Mouse (Mus musculus) embryonic facial prominence, embryonic 14.5 days (tissue): Measurements from ENCODE around the gene Kcnh2. TPM values are rescaled to one million over a fixed set of nuclear protein-coding genes. Genes with fewer than 3 reads are reported as not detected.

Experiments used
- ATAC-seq: fragments of 200-750 bp; cut with Nextera tagmentation; 2 replicates; pipeline ENCODE4 v1.8.0; 2017; ENCODE audit warnings: low read depth, moderate number of reproducible peaks, moderate TSS enrichment
- DNase-seq: peaks from one replicate; pipeline ENCODE4 v3.0.0-alpha.2; 2015; ENCODE audit warnings: low spot score
- H3K27ac ChIP-seq: fragments of 300-500 bp; sonication (generic); replicated peaks from 2 replicates; pipeline ENCODE4 v1.5.1; 2014; ENCODE audit warnings: low read depth, mild to moderate bottlenecking, low read length, moderate library complexity
- H3K27me3 ChIP-seq: fragments of 300-500 bp; sonication (generic); replicated peaks from 2 replicates; pipeline ENCODE4 v1.6.1; 2014; ENCODE audit warnings: low read length; ENCODE audit not compliant: control insufficient read depth, insufficient read depth
- H3K36me3 ChIP-seq: fragments of 300-500 bp; sonication (generic); 2 replicates; pipeline ENCODE4 v1.6.1; 2014; ENCODE audit warnings: low read length, mixed read lengths; ENCODE audit not compliant: control insufficient read depth, insufficient read depth
- H3K4me1 ChIP-seq: fragments of 300-500 bp; sonication (generic); 2 replicates; pipeline ENCODE4 v1.6.1; 2014; ENCODE audit warnings: antibody characterized with exemption, low read length; ENCODE audit not compliant: control insufficient read depth, insufficient read depth
- H3K4me2 ChIP-seq: fragments of 300-500 bp; sonication (generic); 2 replicates; pipeline ENCODE4 v1.6.1; 2014; ENCODE audit warnings: low read depth, mild to moderate bottlenecking, low read length, moderate library complexity, mixed read lengths
- H3K4me3 ChIP-seq: fragments of 300-500 bp; sonication (generic); 2 replicates; pipeline ENCODE4 v1.5.1; 2014; ENCODE audit warnings: low read depth, mild to moderate bottlenecking, low read length
- H3K9ac ChIP-seq: fragments of 300-500 bp; sonication (generic); 2 replicates; pipeline ENCODE4 v1.6.1; 2014; ENCODE audit warnings: low read depth, mild to moderate bottlenecking, low read length, moderate library complexity, mixed read lengths
- H3K9me3 ChIP-seq: fragments of 300-500 bp; sonication (generic); 2 replicates; pipeline ENCODE4 v1.6.1; 2016; ENCODE audit warnings: low read length; ENCODE audit not compliant: control insufficient read depth
- WGBS: fragments of 180-500 bp; shearing (Covaris S2); extraction: QIAGEN DNeasy Blood & Tissue Kit; methylation state at CpG from one replicate; pipeline ENCODE4 v1.1.7; 2014; 5-methylcytosine and 5-hydroxymethylcytosine counted together
- polyA plus RNA-seq: library from polyadenylated mRNA; unstranded; fragments of >200 nt; fragmentation: Nextera tagmentation; extraction: Ambion mirVana; gene quantifications from 2 replicates; pipeline ENCODE4 v1.2.1, GENCODE M21; 2014

The Kcnh2 gene
- polyA plus RNA-seq, 1 experiment from 2014 or later, result 7.6 TPM

GRCm38 (mm10) chr5:24389658-24390020 is 38.2 kb upstream of the Kcnh2 start:
- ATAC-seq, result no peak
- WGBS, result 74% methylated on average over 4 of the region's 4 CpGs
- Histone ChIP-seq H3K36me3 (no peaks in the 10 kb centered on the region), H3K4me1 (peaks cover 5% of the 10 kb centered on the region; the same call in 1 of the 2 replicates), H3K27ac (no peak overlapping the region), H3K9ac (no peak overlapping the region), H3K9me3 (no peaks in the 10 kb centered on the region), H3K27me3 (peaks cover 42% of the 10 kb centered on the region), H3K4me2 (no peak overlapping the region), H3K4me3 (no peak overlapping the region)
- DNase-seq, result no peak

- H3K4me3 ChIP-seq, result no peak overlapping the region
- peak; percentile 32 for DNase-seq
- ATAC-seq, result no peak
These were observed 37.7 kb upstream of the Kcnh2 start for GRCm38 (mm10) chr5:24389011-24389657.

GRCm38 (mm10) chr5:24388246-24388915 is 37.0 kb upstream of the Kcnh2 start:
- WGBS, result 41% methylated on average over 14 of the region's 26 CpGs
- peaks cover 42% of the 10 kb centered on the region for H3K27me3 ChIP-seq
- peaks cover 12% of the 10 kb centered on the region for H3K4me1 ChIP-seq
- no peak overlapping the region for H3K27ac ChIP-seq
- ATAC-seq (no peak), DNase-seq (no peak)
- H3K9me3 ChIP-seq, result no peaks in the 10 kb centered on the region
- H3K4me3 ChIP-seq, result peak overlapping the region; percentile 51
- peak overlapping the region; percentile 99 for H3K4me2 ChIP-seq
- peak overlapping the region; percentile 65 for H3K9ac ChIP-seq
- H3K36me3 ChIP-seq, result no peaks in the 10 kb centered on the region

More at GRCm38 (mm10) chr5:24389011-24389657, 37.7 kb upstream of the Kcnh2 start:
- Histone ChIP-seq H3K9ac (no peak overlapping the region), H3K4me1 (peaks cover 7% of the 10 kb centered on the region), H3K9me3 (no peaks in the 10 kb centered on the region), H3K27me3 (peaks cover 42% of the 10 kb centered on the region), H3K36me3 (no peaks in the 10 kb centered on the region), H3K4me2 (no peak overlapping the region), H3K27ac (no peak overlapping the region)
- 61% methylated on average over 6 of the region's 7 CpGs for WGBS

- Histone ChIP-seq H3K27me3 (peaks cover 42% of the 10 kb centered on the region), H3K9me3 (no peaks in the 10 kb centered on the region), H3K36me3 (no peaks in the 10 kb centered on the region), H3K9ac (peak overlapping the region; percentile 65), H3K4me3 (peak overlapping the region; percentile 51), H3K27ac (no peak overlapping the region), H3K4me1 (peaks cover 12% of the 10 kb centered on the region), H3K4me2 (peak overlapping the region; percentile 99)
- ATAC-seq, result peak; percentile 60
- peak; percentile 83 for DNase-seq
- WGBS, result 4% methylated on average over 25 of the region's 73 CpGs
These were observed 36.1 kb upstream of the Kcnh2 start for GRCm38 (mm10) chr5:24387264-24388241.

- Histone ChIP-seq H3K4me1 (peaks cover 12% of the 10 kb centered on the region), H3K27ac (no peak overlapping the region), H3K27me3 (peaks cover 42% of the 10 kb centered on the region), H3K36me3 (no peaks in the 10 kb centered on the region), H3K4me3 (no peak overlapping the region), H3K9ac (no peak overlapping the region), H3K4me2 (no peak overlapping the region), H3K9me3 (no peaks in the 10 kb centered on the region)
- no peak for ATAC-seq
- no peak for DNase-seq
- WGBS, result 85% methylated on average over 7 of the region's 10 CpGs
These were observed 34.6 kb upstream of the Kcnh2 start for GRCm38 (mm10) chr5:24385887-24386550.

GRCm38 (mm10) chr5:24385374-24385773 is 34.0 kb upstream of the Kcnh2 start:
- no peaks in the 10 kb centered on the region for H3K36me3 ChIP-seq
- H3K27me3 ChIP-seq, result peaks cover 42% of the 10 kb centered on the region
- no peak overlapping the region for H3K9ac ChIP-seq
- ATAC-seq, result no peak
- no peak overlapping the region for H3K27ac ChIP-seq
- DNase-seq, result no peak
- peaks cover 12% of the 10 kb centered on the region for H3K4me1 ChIP-seq
- no peak overlapping the region for H3K4me2 ChIP-seq
- no peak overlapping the region for H3K4me3 ChIP-seq
- no peaks in the 10 kb centered on the region for H3K9me3 ChIP-seq
- 86% methylated on average over 5 of the region's 5 CpGs for WGBS

- Histone ChIP-seq H3K4me2 (no peak overlapping the region), H3K4me1 (peaks cover 12% of the 10 kb centered on the region), H3K27ac (no peak overlapping the region), H3K27me3 (peaks cover 41% of the 10 kb centered on the region), H3K9me3 (no peaks in the 10 kb centered on the region), H3K4me3 (no peak overlapping the region), H3K36me3 (no peaks in the 10 kb centered on the region), H3K9ac (no peak overlapping the region)
- DNase-seq (peak; percentile 41), ATAC-seq (no peak)
- WGBS, result 50% methylated on average over 6 of the region's 6 CpGs
These were observed 33.0 kb upstream of the Kcnh2 start for GRCm38 (mm10) chr5:24384407-24384806.
